Mouse (Mus musculus) T-helper 2 cell (primary cell): ENCODE data around the gene Smpd3.

Experiments
- in situ Hi-C: fragments of 300-600 bp; cut with MboI, MseI; formaldehyde crosslinking; loops from one replicate; pipeline ENCODE4 v1.15.1; 2025; ENCODE audit warnings: high pct_unique_total_duplicates

The Smpd3 gene

GRCm38 (mm10) chr8:106292484-106293396 is 45.0 kb downstream of the Smpd3 start:
- in situ Hi-C loops, result no loop called here

- in situ Hi-C loops, result no loop called here
Observed at GRCm38 (mm10) chr8:106289464-106289863, 48.3 kb downstream of the Smpd3 start.

DNA sequence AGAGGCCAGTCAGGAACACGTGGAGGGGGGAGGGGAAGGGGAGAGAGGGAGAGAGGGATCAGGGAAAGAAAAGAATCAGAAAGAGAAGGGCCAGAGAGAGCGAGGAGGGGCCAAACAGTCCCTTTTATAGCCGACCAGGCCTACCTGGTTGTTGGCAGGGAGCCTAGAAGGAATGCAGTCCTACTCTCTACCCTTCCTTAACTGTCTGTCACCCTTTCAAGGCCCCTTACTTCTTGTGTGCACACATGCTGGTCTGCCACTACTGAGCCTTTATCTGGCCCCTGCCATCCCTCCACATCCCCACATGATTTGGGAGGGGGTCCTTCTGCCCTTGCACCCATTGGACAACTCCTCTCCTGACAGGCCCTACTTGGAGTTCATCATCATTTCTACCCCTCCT is 49.1 kb downstream of the Smpd3 start:
- in situ Hi-C loops, result no loop called here

DNA sequence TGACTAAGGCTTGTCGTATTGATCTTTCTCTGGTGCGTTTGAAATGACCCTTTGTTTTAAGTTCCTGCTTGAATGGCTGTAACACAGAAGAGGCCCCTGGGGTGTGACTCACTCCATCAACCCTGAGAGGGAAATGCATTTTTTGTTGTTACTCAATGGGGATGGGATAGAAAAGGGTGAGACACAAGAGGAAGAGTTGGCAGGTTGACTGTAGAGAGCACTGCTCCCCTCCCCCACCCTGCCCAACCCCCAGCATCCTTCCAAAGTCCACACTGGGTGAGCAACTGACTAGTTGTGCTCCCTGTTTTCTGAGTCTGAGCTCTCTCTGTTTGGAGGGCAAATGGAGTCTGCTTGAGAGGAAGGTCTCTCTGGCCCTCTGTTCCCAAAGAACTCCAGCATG is 50.3 kb downstream of the Smpd3 start:
- in situ Hi-C loops, result no loop called here

DNA sequence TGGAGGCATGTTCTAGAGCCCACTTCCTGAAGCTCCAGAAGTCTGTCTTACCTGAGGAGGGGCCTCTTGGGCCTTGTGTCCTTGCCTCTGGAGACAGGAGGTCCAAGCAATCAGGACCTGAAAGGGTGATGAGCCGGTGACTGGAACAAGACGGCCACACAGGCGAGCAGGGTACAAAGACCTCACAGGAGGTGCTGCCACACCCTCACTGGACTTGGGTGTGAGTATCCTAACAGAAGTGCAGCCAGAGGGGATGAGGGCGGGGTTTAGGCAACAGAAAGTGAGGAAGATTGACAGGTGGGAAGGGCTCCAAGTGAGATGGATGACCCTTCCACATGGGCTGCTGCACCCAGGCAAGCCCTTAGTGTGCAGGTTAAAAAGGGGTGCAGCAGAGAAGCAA is 56.9 kb downstream of the Smpd3 start:
- in situ Hi-C loops, result no loop called here

- in situ Hi-C loops, result no loop called here
Observed at GRCm38 (mm10) chr8:106280154-106280553, 57.6 kb downstream of the Smpd3 start.

DNA sequence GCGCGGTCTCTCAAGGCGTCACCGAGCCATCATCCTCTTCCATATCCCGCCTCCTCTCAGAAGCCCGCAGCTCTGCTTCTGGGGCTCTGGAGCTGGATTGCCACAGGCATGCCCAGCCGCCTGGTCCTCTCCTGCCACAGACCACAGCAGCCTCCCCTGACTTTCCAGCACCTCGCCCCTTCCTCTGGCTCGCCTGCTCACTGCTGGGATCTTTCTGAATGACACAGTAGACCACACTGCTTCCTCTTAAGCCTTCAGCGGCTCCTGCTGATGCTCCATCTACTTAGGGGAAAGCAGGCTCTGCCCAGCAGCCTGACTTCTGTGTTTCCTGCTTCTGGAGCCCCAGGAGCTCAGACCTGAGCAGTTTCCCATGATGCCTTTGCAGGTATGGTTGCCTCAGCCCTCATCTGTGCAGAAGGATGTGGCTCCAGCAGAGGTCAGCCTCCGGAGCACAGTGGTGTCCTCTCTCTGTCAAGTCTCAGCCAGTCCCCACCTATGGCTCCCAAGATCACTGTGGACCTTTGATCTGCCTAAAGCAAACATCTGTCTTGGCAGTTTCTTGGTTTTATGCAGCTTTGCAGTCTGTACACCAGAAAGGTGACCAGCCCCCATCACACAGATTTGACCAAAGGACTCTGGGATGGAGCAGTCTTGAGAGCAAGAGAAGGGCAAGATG is 59.3 kb downstream of the Smpd3 start:
- in situ Hi-C loops, result no loop called here

- in situ Hi-C loops, result no loop called here
Observed at GRCm38 (mm10) chr8:106276709-106277317, 61.0 kb downstream of the Smpd3 start.

DNA sequence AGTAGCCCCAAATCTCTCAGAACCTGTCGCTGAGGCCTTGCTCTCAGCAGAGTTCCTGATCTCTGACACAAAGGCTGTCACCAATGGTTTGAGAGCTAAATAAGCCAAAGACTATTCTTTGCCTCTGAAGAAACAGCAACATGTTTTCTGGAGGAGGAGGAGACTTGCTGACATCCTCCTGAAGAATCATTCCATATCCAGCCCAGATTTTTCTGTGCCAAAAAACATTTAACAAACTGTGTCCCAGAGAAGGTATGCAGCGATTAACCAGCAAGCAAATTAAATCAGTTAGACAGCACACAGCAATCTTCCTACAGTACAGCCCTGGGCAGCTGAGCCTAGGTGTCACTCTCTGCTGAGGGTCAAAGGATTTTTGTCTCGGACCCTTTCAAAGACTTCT is 64.3 kb downstream of the Smpd3 start:
- in situ Hi-C loops, result no loop called here

- in situ Hi-C loops, result no loop called here
Observed at GRCm38 (mm10) chr8:106271378-106271777, 66.4 kb downstream of the Smpd3 start.

- in situ Hi-C loops, result no loop called here
Observed at GRCm38 (mm10) chr8:106270804-106271203, 67.0 kb downstream of the Smpd3 start.

- in situ Hi-C loops, result loop anchor here (10.0 kb wide), 1 partner anchor 756 kb away; no protein-coding TSS in a partner anchor
Observed at GRCm38 (mm10) chr8:106268710-106269346, 69.0 kb downstream of the Smpd3 start.

DNA sequence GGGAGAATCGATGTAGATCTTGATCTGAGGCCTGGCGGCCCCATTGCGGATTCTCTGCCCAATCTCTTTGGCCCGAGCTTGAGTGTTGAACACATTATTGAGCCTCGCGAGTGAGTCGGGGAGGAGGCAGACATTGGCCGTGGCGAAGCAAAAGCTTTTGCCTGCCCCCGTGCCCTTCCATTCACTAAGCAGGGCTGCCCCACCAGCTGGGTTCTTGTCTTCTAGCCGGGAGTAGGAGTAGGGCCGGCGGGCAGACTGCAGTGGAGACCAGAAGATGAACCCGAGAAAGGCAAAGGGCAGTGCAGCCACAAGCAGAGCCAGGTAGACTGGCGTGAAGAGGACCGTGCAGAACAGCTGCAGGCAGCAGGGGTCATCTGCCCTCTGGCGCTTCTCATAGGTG is 72.4 kb downstream of the Smpd3 start:
- in situ Hi-C loops, result loop anchor here (10.0 kb wide), 1 partner anchor 759 kb away; no protein-coding TSS in a partner anchor

- in situ Hi-C loops, result loop anchor here (10.0 kb wide), 1 partner anchor 761 kb away; no protein-coding TSS in a partner anchor
Observed at GRCm38 (mm10) chr8:106263928-106264327, 73.9 kb downstream of the Smpd3 start.

- in situ Hi-C loops, result loop anchor here (10.0 kb wide), 1 partner anchor 762 kb away; no protein-coding TSS in a partner anchor
Observed at GRCm38 (mm10) chr8:106262343-106262742, 75.4 kb downstream of the Smpd3 start.

DNA sequence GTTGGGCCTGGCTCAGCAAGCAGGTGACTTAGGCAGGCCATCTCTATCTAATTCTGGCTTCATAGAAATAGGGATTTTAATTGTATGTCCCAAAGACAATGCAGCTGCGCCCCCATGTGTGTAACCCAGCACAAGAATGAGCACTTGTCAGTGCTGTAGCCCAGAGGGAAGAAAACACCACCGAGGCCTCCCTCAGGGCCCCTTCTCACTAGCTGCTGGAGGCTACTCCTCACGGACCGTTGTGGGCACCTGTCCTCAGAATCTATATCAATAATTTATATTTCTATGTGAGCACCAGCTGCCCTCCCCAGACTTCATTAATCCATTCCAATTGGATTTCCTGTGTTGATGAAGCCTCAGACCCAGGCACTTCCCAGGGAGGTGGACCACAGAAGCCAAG is 76.9 kb downstream of the Smpd3 start:
- in situ Hi-C loops, result loop anchor here (10.0 kb wide), 1 partner anchor 764 kb away; no protein-coding TSS in a partner anchor

- in situ Hi-C loops, result loop anchor here (10.0 kb wide), 1 partner anchor 765 kb away; no protein-coding TSS in a partner anchor
Observed at GRCm38 (mm10) chr8:106259579-106260255, 78.1 kb downstream of the Smpd3 start.

- in situ Hi-C loops, result no loop called here
Observed at GRCm38 (mm10) chr8:106258169-106258568, 79.6 kb downstream of the Smpd3 start.

DNA sequence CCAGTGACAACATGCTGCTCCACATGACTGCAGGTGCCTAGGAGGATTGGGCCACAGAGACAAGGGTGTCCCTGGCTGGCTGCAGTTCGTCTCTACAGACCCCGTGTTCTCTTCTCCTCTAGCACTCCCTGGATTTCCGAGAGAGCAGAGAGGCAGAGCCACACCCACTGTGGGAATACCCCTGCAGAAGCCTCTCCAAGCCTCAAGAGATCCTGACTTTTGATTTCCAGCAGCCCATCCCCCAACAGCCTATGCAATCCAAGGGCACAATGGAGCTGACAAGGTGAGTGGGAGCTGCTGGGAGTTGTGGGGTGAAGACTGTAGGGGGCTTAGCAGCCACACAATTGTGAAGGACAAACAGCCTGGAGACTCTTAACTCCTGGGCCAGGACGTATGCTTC is 87.6 kb downstream of the Smpd3 start:
- in situ Hi-C loops, result no loop called here

- in situ Hi-C loops, result no loop called here
Observed at GRCm38 (mm10) chr8:106237106-106237505, 100.7 kb downstream of the Smpd3 start.
